Comparison of ENCODE assay signal across 25 mouse cellular contexts in the genomic region with DNA sequence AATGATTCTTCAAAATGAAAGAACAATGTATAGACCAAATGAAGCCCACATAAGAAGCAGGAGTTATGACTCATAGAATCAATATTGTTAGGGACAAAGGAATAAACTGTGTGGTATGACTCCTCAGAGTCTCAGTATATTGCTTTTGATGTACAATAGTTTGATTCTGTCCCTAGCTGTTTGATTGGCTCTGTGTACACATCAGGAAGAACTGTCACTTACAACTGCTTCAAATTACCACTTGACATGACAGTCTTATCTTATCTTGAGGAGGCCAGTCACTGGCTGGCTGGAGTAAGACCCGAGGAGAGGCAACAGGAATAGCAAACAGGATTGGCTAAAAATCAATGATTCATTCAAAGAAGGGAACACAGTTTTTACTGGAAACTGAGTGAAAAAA.
A peak's percentile ranks its signal among the peaks of the same experiment; 100 is the strongest.
DNase-seq lines count a peak whose midpoint lies in the region; ATAC-seq and TF ChIP-seq lines count a peak whose summit lies in the region.
"Had no signal": no experiment of that assay in that cellular context is flagged by ENCODE, and none has a peak within 500 bp of the region (broad histone marks: within the 10 kb centered on the region; RNA-seq: fewer than 3 reads in every experiment).

No protein-coding gene starts in this region.

- H3K9ac ChIP-seq in intestine, embryonic 14.5 days (ENCODE audit: low read length) = no peak overlapping the region
- H3K9ac ChIP-seq in intestine, postnatal 0 days (ENCODE audit: low read depth, low read length) = no peak overlapping the region
- no peak overlapping the region for H3K9ac ChIP-seq in MEL (ENCODE audit: control insufficient read depth, low read depth, low read length, poor library complexity, severe bottlenecking)
- H3K9ac ChIP-seq in intestine, embryonic 16.5 days (ENCODE audit: low read depth, low read length) = no peak overlapping the region
- H3K9ac ChIP-seq: embryonic facial prominence, embryonic 13.5 days; embryonic facial prominence, embryonic 15.5 days; forebrain, embryonic 12.5 days had no signal

- WGBS in intestine, embryonic 14.5 days = 13% methylated on average over 1 of the region's 1 CpGs
- 11% methylated on average over 1 of the region's 1 CpGs for WGBS in intestine, postnatal 0 days
- 19% methylated on average over 1 of the region's 1 CpGs for WGBS in intestine, embryonic 16.5 days

- TF ChIP-seq RAD21 in MEL (IDR thresholded peaks at IDR 0.05; ENCODE audit: low read depth, low read length) = no peak

- no peak overlapping the region for H3K4me2 ChIP-seq in intestine, embryonic 14.5 days (ENCODE audit: low read length)
- no peak overlapping the region for H3K4me2 ChIP-seq in intestine, postnatal 0 days (replicated peaks; ENCODE audit: low read depth)
- no peak overlapping the region for H3K4me2 ChIP-seq in intestine, embryonic 16.5 days (ENCODE audit: low read depth, low read length)
- H3K4me2 ChIP-seq: embryonic facial prominence, embryonic 13.5 days; embryonic facial prominence, embryonic 15.5 days; forebrain, embryonic 12.5 days had no signal

- no peaks in the 10 kb centered on the region for H3K79me2 ChIP-seq in MEL (ENCODE audit: control insufficient read depth, insufficient read depth, low read length, poor library complexity)

- no peak overlapping the region for H3K4me3 ChIP-seq in intestine, embryonic 14.5 days (ENCODE audit: low read depth, low read length)
- no peak overlapping the region for H3K4me3 ChIP-seq in intestine, postnatal 0 days (ENCODE audit: low read depth, low read length)
- H3K4me3 ChIP-seq in MEL (ENCODE audit: control insufficient read depth in 1 of 2, insufficient read depth in 1 of 2, low read depth in 2 of 2, low read length in 2 of 2) = no peak overlapping the region
- no peak overlapping the region for H3K4me3 ChIP-seq in intestine, embryonic 16.5 days (ENCODE audit: low read length)
- H3K4me3 ChIP-seq: embryonic facial prominence, embryonic 13.5 days; embryonic facial prominence, embryonic 15.5 days; erythroblast, embryonic 14.5 days; forebrain, embryonic 10.5 days; forebrain, embryonic 12.5 days had no signal

- peak; percentile 86 for ATAC-seq in intestine, embryonic 14.5 days (replicated peaks; ENCODE audit: low FRiP score, low TSS enrichment, low read depth)
- ATAC-seq in intestine, postnatal 0 days = no peak
- ATAC-seq in intestine, embryonic 16.5 days = peak; percentile 59
- ATAC-seq: CD4-positive, CD25-positive, alpha-beta regulatory T cell, adult 4 months; forebrain, embryonic 14.5 days; forebrain, embryonic 16.5 days had no signal

- DNase-seq in intestine, embryonic 14.5 days (ENCODE audit: low spot score) = no peak
- DNase-seq in MEL (ENCODE audit: low read depth, low spot score) = peak; percentile 3
- DNase-seq in cerebellum, postnatal 25 days = no peak
- DNase-seq: adrenal gland, adult 8-10 months; adrenal gland, postnatal 14 days; adrenal gland, postnatal 36 days; B cell, adult 2 months; cerebellum, adult 11-12 months; cerebellum, adult 2 months; cerebellum, adult 9-10 months; cerebellum, postnatal 10 days; cerebellum, postnatal 36 days; embryo, embryonic 11 days had no signal

- no peaks in the 10 kb centered on the region for H3K27me3 ChIP-seq in intestine, embryonic 14.5 days (replicated peaks; ENCODE audit: control insufficient read depth, insufficient read depth, low read length)
- H3K27me3 ChIP-seq in intestine, postnatal 0 days (replicated peaks; ENCODE audit: control insufficient read depth, insufficient read depth, low read length) = no peaks in the 10 kb centered on the region
- H3K27me3 ChIP-seq in MEL (ENCODE audit: control insufficient read depth in 1 of 2, insufficient read depth in 2 of 2, low read length in 2 of 2) = no peaks in the 10 kb centered on the region
- H3K27me3 ChIP-seq in intestine, embryonic 16.5 days (replicated peaks; ENCODE audit: control insufficient read depth, insufficient read depth, low read length) = no peaks in the 10 kb centered on the region
- H3K27me3 ChIP-seq: CH12.LX; embryonic facial prominence, embryonic 13.5 days; embryonic facial prominence, embryonic 15.5 days; forebrain, embryonic 12.5 days had no signal

- TF ChIP-seq EP300 in MEL (IDR thresholded peaks at IDR 0.05; ENCODE audit: low read depth in 1 of 2, low read length in 2 of 2) = no peak

- H3K4me1 ChIP-seq in intestine, embryonic 14.5 days (replicated peaks; ENCODE audit: control insufficient read depth, insufficient read depth, low read length) = no peaks in the 10 kb centered on the region
- H3K4me1 ChIP-seq in intestine, postnatal 0 days (replicated peaks; ENCODE audit: control insufficient read depth, insufficient read depth, low read length) = no peaks in the 10 kb centered on the region
- no peaks in the 10 kb centered on the region for H3K4me1 ChIP-seq in MEL (ENCODE audit: control insufficient read depth in 1 of 2, insufficient read depth in 2 of 2, low read length in 2 of 2)
- H3K4me1 ChIP-seq in intestine, embryonic 16.5 days (ENCODE audit: control insufficient read depth, insufficient read depth, low read length) = no peaks in the 10 kb centered on the region
- H3K4me1 ChIP-seq: embryonic facial prominence, embryonic 13.5 days; embryonic facial prominence, embryonic 15.5 days; forebrain, embryonic 10.5 days; forebrain, embryonic 12.5 days had no signal

- no peak overlapping the region for H3K27ac ChIP-seq in intestine, embryonic 14.5 days (ENCODE audit: low read depth)
- no peak overlapping the region for H3K27ac ChIP-seq in intestine, postnatal 0 days (ENCODE audit: low read depth, low read length)
- H3K27ac ChIP-seq in MEL (ENCODE audit: control insufficient read depth, low read depth, low read length) = no peak overlapping the region
- H3K27ac ChIP-seq in intestine, embryonic 16.5 days (ENCODE audit: low read length) = no peak overlapping the region
- H3K27ac ChIP-seq: embryonic facial prominence, embryonic 13.5 days; embryonic facial prominence, embryonic 15.5 days; forebrain, embryonic 10.5 days; forebrain, embryonic 12.5 days had no signal

- H3K36me3 ChIP-seq in intestine, embryonic 14.5 days (ENCODE audit: control insufficient read depth, insufficient read depth, low read length) = no peaks in the 10 kb centered on the region
- H3K36me3 ChIP-seq in intestine, postnatal 0 days (ENCODE audit: control insufficient read depth, insufficient read depth) = no peaks in the 10 kb centered on the region
- no peaks in the 10 kb centered on the region for H3K36me3 ChIP-seq in MEL (ENCODE audit: control insufficient read depth in 1 of 2, insufficient read depth in 2 of 2, low read length in 2 of 2)
- no peaks in the 10 kb centered on the region for H3K36me3 ChIP-seq in intestine, embryonic 16.5 days (ENCODE audit: control insufficient read depth, insufficient read depth, low read length)
- H3K36me3 ChIP-seq: embryonic facial prominence, embryonic 13.5 days; embryonic facial prominence, embryonic 15.5 days; forebrain, embryonic 10.5 days; forebrain, embryonic 12.5 days; G1E had no signal

- TF ChIP-seq CTCF in intestine, postnatal 0 days (IDR thresholded peaks at IDR 0.05; ENCODE audit: low read depth) = no peak
- TF ChIP-seq CTCF in MEL (IDR thresholded peaks at IDR 0.05 in 2 of 3, conservative IDR thresholded peaks at IDR 0.05 in 1 of 3; ENCODE audit: control insufficient read depth in 1 of 3, insufficient read depth in 1 of 3, low read depth in 2 of 3, low read length in 3 of 3, poor library complexity in 1 of 3, severe bottlenecking in 1 of 3) = no peak

- no peak for TF ChIP-seq POLR2A in MEL (IDR thresholded peaks at IDR 0.05; ENCODE audit: control insufficient read depth in 1 of 2, insufficient read depth in 1 of 2, low read depth in 1 of 2, low read length in 2 of 2, poor library complexity in 1 of 2)

- H3K9me3 ChIP-seq in intestine, embryonic 14.5 days (ENCODE audit: control insufficient read depth, low read length) = no peaks in the 10 kb centered on the region
- no peaks in the 10 kb centered on the region for H3K9me3 ChIP-seq in intestine, postnatal 0 days (ENCODE audit: control insufficient read depth)
- H3K9me3 ChIP-seq in MEL (replicated peaks; ENCODE audit: insufficient read depth, low read length) = no peaks in the 10 kb centered on the region
- no peaks in the 10 kb centered on the region for H3K9me3 ChIP-seq in intestine, embryonic 16.5 days (ENCODE audit: control insufficient read depth, low read length)
- H3K9me3 ChIP-seq: embryonic facial prominence, embryonic 13.5 days; embryonic facial prominence, embryonic 15.5 days; forebrain, embryonic 10.5 days; forebrain, embryonic 12.5 days; G1E had no signal

TF ChIP-seq in MEL, 35 proteins besides CTCF, POLR2A, EP300 and RAD21:
- TF ChIP-seq HCFC1 (IDR thresholded peaks at IDR 0.05; ENCODE audit: low read depth, low read length) = no peak
- peak; percentile 29; the same call in 1 of the 2 replicates for TF ChIP-seq GATA1 (IDR thresholded peaks at IDR 0.05; ENCODE audit: low read depth, low read length)
- TF ChIP-seq ZKSCAN1 (IDR thresholded peaks at IDR 0.05; ENCODE audit: low read depth, low read length) = no peak
